Mouse (Mus musculus) bone marrow, adult 2 months (tissue): ENCODE data around the gene Phactr2. TPM values are rescaled to one million over a fixed set of nuclear protein-coding genes. Genes with fewer than 3 reads are reported as not detected.

ENCODE experiments used
- H3K27ac ChIP-seq: fragments of 200-500 bp; 2 replicates; pipeline ENCODE4 v1.5.1; 2012; ENCODE audit warnings: low read depth, mild to moderate bottlenecking, control low read depth, inconsistent platforms, low read length; ENCODE audit not compliant: control insufficient read depth, poor library complexity, insufficient read depth
- H3K4me1 ChIP-seq: fragments of 200-500 bp; 2 replicates; pipeline ENCODE4 v1.6.1; 2011; ENCODE audit warnings: low read length; ENCODE audit not compliant: control insufficient read depth, insufficient read depth
- H3K4me3 ChIP-seq: fragments of 200-500 bp; replicated peaks from 2 replicates; pipeline ENCODE3; 2011; ENCODE audit warnings: mild to moderate bottlenecking, low read depth, low read length, control low read depth; ENCODE audit not compliant: control insufficient read depth
- CTCF ChIP-seq: fragments of 200-500 bp; IDR thresholded peaks from 2 replicates; pipeline ENCODE4 v1.5.1; 2011; ENCODE audit warnings: low read length, control low read depth; ENCODE audit not compliant: control insufficient read depth, insufficient read depth
- POLR2A ChIP-seq: fragments of 200-500 bp; IDR thresholded peaks from 2 replicates; pipeline ENCODE4 v1.6.1; 2011; ENCODE audit warnings: low read depth, mild to moderate bottlenecking, control low read depth, low read length, borderline replicate concordance; ENCODE audit not compliant: control insufficient read depth
- WGBS: fragments of 180-500 bp; shearing (Covaris S2); methylation state at CpG from one replicate; pipeline ENCODE4 v1.1.7; 2018; 5-methylcytosine and 5-hydroxymethylcytosine counted together
- polyA plus RNA-seq: library from polyadenylated mRNA; stranded (reverse); fragments of >200 nt; gene quantifications from 2 replicates; pipeline ENCODE4 v1.2.4, GENCODE M21; 2011; ENCODE audit warnings: low replicate concordance; ENCODE audit not compliant: missing spikeins, insufficient read depth, insufficient read length

Gene Phactr2
- polyA plus RNA-seq, 1 experiment = 12.8 TPM

DNA sequence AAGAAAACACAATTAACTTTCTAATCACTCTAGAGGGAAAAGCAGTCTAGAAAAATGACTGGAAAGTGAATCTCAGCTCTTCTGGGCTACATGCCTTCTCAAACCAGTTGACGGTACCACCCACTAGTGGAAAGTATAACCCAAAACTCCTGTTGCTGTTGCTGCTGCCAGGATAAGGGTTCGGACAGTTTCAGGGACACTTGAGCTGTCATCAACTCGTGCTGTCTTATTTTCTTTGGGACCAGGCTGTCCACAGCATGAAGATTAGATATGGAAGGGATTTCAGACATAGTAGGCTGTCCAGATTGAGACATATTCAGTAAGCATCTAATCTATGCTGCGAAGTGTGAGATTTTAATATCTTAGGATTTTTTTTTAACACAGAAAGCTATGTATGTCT is 199.5 kb downstream of the Phactr2 start:
- TF ChIP-seq CTCF (no peak), POLR2A (no peak)
- Histone ChIP-seq H3K4me1 (peaks cover 1% of the 10 kb centered on the region; the same call in 1 of the 2 replicates), H3K4me3 (no peak overlapping the region), H3K27ac (peak overlapping the region; percentile 69; the same call in 1 of the 2 replicates)
- WGBS = 82% methylated on average over 4 of the region's 4 CpGs

DNA sequence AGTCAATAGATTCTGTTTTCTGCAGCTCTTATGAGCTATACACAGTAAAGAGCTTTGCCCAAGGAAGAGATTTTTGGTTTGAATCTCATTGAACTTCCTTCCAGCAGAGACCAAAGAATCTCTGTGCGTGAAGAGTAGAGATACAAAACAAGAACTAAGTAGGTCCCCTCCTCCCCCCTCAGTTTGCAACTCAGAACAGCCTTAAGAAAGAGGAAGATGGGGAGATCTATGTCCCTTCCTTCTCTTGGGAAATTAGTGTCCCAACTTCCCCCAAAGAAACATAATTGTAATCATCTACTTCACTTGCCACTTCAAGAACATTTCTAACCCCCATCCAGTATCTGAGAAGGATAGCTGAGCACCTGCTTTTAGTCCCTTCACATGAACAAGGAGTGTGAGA is 200.5 kb downstream of the Phactr2 start:
- peaks cover 1% of the 10 kb centered on the region; the same call in 1 of the 2 replicates for H3K4me1 ChIP-seq
- TF ChIP-seq CTCF = no peak
- 3% methylated on average over 1 of the region's 1 CpGs for WGBS
- no peak overlapping the region for H3K4me3 ChIP-seq
- H3K27ac ChIP-seq = peak overlapping the region; percentile 45; the same call in 1 of the 2 replicates

DNA sequence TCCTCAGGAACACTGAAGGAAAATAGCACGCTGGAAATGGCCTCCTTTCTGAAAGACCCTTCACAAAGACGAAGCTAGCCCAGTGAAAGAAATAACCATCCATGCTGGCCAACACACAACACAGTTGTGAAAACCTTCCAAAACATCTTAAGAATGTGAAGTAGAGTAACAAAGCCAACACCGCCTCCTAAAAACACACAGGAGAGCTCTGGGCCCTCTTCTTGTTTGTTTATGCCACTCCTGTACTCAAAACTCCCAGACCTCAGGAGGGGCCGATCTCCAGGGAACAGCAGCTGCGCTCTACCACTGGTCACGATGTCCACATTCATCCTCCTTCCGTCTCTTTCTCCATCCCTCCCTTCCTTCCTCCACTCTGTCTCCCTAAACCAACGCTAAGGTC is 202.5 kb downstream of the Phactr2 start:
- Histone ChIP-seq H3K4me3 (no peak overlapping the region), H3K4me1 (peaks cover 1% of the 10 kb centered on the region; the same call in 1 of the 2 replicates), H3K27ac (no peak overlapping the region)
- TF ChIP-seq CTCF (no peak), POLR2A (no peak)
- 84% methylated on average over 8 of the region's 8 CpGs for WGBS

DNA sequence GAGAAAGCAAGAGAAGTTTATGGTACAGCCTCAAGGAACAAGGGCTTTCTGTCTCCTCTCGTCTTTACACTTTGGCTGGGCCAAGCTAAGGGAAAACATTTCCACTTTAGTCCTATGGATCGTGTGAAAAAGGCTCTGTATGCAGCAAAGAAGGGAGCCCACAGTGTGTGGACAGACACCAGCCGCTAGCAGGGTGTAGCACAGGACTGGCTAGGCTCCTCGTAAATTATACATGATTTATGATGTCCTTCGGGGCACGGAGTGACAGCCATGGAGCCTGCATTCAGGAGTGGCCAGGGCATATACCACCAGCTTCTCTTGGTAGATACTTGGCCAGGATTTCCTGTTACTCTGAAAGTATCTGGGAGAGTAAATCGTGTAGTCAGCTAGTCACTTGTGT is 203.1 kb downstream of the Phactr2 start:
- no peak overlapping the region for H3K27ac ChIP-seq
- no peak overlapping the region for H3K4me3 ChIP-seq
- WGBS = 67% methylated on average over 7 of the region's 7 CpGs
- peaks cover under 1% of the 10 kb centered on the region; the same call in 1 of the 2 replicates for H3K4me1 ChIP-seq
- TF ChIP-seq POLR2A (no peak), CTCF (no peak)

DNA sequence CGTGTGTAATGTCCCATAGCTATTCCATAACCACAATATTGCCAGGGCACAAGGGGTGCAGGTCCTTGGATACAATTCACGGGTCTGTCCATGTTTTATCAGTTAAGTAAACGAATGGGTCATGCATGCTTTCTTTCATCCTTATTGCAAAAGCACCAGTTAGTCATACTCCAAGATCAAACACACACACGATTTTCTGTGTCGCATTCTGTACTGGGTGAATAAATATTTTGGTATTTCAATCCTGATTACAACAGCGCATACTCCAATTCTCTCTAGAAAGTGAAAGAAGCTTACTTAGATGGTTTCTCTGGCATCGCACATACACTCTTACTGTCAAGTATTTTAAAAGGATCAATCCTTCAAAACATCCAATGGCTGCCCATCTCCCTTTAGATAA is 203.9 kb downstream of the Phactr2 start:
- WGBS = 82% methylated on average over 7 of the region's 7 CpGs
- Histone ChIP-seq H3K27ac (no peak overlapping the region), H3K4me3 (no peak overlapping the region), H3K4me1 (no peaks in the 10 kb centered on the region; the same call in 1 of the 2 replicates)
- TF ChIP-seq POLR2A = no peak

DNA sequence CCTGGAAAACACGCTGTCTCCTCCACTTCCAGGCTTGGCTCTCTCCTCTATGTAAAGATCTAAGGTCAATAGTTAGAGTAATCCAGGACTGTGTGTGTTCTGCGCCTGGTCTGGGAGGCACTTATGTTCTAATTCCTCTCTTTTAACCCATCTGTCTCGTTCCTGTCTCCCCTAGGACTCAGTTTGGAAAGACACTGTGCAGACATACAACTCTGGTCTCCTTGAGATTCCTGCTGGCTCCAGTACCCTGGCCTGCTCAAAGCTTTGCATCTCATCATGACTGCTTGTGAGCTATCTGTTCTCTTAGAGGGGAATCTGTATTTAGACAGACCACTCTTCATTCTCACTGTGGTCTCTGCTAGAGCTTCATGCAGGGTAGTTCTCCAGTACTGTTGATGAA is 215.0 kb downstream of the Phactr2 start:
- Histone ChIP-seq H3K27ac (no peak overlapping the region), H3K4me1 (no peaks in the 10 kb centered on the region), H3K4me3 (no peak overlapping the region)
- 84% methylated on average over 3 of the region's 3 CpGs for WGBS
- no peak for TF ChIP-seq CTCF
- TF ChIP-seq POLR2A = no peak

DNA sequence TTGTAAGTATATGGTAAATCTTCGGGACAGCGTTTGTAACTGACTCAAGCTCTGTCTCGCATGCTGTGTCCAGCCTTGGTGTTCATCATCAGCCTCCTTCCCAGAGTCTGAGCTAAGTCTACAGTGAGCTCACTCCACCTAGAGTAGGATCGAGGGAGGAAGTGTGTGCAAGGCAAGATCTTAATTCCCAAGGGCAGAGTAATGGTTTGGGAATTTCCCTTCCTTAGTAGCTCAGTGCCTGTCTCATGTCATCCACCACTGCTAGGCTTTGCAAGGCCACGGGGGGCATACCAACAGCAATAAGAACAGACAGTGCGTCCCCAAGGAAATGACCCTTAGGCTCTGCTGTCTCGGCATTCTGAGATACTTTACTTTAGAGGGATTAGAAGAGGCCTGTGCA is 218.0 kb downstream of the Phactr2 start:
- Histone ChIP-seq H3K27ac (no peak overlapping the region), H3K4me1 (no peaks in the 10 kb centered on the region), H3K4me3 (no peak overlapping the region)
- WGBS = 89% methylated on average over 7 of the region's 7 CpGs
- TF ChIP-seq CTCF = no peak
- TF ChIP-seq POLR2A = no peak

DNA sequence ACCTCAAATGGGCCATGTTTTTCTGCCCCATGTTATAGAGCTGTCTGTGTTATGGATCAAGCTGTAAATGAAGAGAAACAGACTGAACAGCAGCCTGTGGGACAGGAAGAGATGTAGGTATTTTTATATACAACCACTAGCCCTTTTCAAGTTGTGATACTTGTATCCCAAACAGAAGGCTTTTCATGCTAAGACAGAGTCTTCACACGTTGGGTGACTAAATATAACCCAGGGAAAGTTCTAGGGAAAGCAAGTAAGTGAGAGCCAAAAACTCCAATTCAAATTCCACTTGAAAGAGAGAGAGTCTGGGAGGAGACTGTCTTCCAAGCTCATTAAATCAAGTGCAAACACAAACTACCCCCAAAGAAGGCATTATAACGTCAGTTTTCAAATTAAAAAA is 223.9 kb downstream of the Phactr2 start:
- no peaks in the 10 kb centered on the region for H3K4me1 ChIP-seq
- H3K27ac ChIP-seq = no peak overlapping the region
- TF ChIP-seq POLR2A (no peak), CTCF (no peak)
- 76% methylated on average over 2 of the region's 2 CpGs for WGBS
- no peak overlapping the region for H3K4me3 ChIP-seq

DNA sequence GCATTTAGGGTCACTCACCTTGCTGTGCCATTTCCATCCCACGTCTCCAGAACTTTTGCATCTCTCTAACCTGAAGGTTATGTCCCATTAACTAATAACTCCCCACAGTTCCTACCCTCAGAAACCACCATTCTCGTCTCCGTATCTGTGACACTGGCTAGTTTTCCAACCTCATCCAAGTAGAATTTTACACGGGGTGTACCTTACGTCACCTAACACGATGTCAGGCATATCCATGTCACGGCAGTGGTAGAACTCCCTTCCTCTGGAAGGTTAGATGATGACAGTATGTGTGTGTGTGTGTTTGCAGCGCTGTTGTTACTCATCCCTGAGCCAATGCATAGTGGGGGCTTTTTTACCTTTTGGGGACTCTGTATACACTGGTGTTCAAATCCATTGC is 225.1 kb downstream of the Phactr2 start:
- no peaks in the 10 kb centered on the region for H3K4me1 ChIP-seq
- WGBS = 89% methylated on average over 8 of the region's 8 CpGs
- TF ChIP-seq CTCF (no peak), POLR2A (no peak)
- no peak overlapping the region for H3K27ac ChIP-seq
- H3K4me3 ChIP-seq = no peak overlapping the region
